Mouse (Mus musculus): ENCODE measurements around the gene Pdk2. TPM values are rescaled to one million over a fixed set of nuclear protein-coding genes. Genes with fewer than 3 reads are reported as not detected.

Pdk2 gene
- polyA plus RNA-seq (2015; fragmentation: Nextera tagmentation; extraction: Ambion mirVana): 26.4 and 27.3 TPM in 2 replicates

DNA sequence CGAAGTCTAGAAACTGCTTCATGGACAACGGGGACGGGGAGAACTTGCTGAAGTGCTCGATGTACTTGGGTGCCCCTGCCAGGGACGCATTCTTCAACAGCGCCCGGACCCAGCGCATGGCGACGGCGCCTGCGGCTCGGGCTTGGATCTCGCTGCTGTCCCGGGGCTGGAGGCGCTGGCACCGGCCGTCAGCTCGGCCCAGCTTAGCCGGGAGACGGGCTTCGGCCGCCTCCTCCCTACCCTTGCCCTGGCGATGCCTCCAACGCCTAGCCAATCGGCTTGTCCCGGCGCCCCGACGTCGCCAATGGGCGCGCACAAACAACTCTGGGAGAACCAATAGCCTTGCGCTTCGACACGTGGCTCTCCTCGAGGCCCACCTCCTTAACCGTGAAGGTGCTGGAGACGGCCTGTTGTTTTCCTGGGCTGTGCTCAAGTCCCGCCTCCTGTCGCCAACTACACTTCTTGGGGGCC, at the start of gene Pdk2:
Gene Pdk2, minus strand, starts transcription at position 216 of the 471 bp plus-strand sequence.
- Histone ChIP-seq H3K4me3 (peak within 1 kb of the TSS; percentile 86), H3K9ac (replicated peaks) (peak within 1 kb of the TSS; percentile 64), H3K4me2 (replicated peaks) (peak within 1 kb of the TSS; percentile 91), H3K27ac (replicated peaks) (peak within 1 kb of the TSS; percentile 79), H3K4me1 (peaks cover 28% of the 10 kb centered on the region), H3K9me3 (no peaks in the 10 kb centered on the region), H3K27me3 (no peaks in the 10 kb centered on the region), H3K36me3 (no peaks in the 10 kb centered on the region)
- whole genome bisulfite sequencing: under 1% methylated on average over 41 of the region's 41 CpGs
- peak; percentile 97 for ATAC-seq (replicated peaks)

DNA sequence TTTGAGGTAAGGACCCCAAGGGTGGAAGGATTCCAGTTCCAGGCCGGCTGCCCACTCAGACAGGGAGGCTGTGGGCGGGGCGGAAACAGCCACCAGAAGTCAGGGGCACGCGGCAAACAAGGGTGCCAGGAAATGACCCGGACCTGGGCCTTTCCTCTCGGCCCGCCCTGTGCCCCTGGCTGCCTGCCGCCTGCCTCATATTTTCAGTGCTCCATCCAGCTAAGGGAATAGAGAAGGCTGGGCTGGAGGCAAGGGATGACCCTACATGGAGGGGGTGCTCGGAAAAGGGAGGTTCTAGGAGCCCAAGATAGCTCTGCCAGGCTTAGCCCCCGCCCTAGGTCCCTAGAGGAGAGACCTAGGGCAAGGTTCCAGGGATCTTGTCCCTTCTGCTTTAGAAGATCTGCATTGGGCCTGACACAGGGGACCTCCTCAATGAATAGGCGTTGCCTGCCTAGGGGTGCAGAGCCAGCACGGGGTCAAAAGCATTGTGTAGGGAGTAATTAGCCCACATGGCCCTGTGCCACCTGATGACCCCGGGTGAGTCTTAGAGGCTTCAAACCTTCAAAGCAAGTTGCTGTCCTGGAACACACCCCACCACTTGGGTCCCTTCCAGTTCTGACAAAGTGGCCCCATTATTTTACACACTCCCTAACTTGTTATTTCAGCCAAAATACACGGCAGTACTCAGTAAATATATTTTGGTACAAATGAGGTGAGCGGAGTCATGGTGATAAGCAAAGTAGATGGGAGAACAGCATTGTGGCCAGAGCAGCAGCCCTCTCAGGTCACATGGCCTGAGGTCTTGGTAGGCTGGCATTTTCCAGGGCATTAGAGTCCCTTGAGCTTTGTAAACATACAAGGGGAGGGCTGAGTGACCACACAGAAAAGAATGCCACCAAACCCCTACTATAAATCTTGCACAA, 48.0 kb upstream of the Pdk2 start:
- WGBS: 71% methylated on average over 16 of the region's 16 CpGs
- Histone ChIP-seq H3K4me2 (replicated peaks) (no peak overlapping the region), H3K9ac (replicated peaks) (no peak overlapping the region), H3K27ac (replicated peaks) (no peak overlapping the region), H3K9me3 (no peaks in the 10 kb centered on the region), H3K4me3 (no peak overlapping the region), H3K4me1 (no peaks in the 10 kb centered on the region), H3K36me3 (no peaks in the 10 kb centered on the region), H3K27me3 (no peaks in the 10 kb centered on the region)
- no peak for ATAC-seq (replicated peaks)

- WGBS: 63% methylated on average over 7 of the region's 7 CpGs
- Histone ChIP-seq H3K27ac (replicated peaks) (no peak overlapping the region), H3K4me2 (replicated peaks) (no peak overlapping the region), H3K36me3 (no peaks in the 10 kb centered on the region), H3K4me3 (no peak overlapping the region), H3K4me1 (no peaks in the 10 kb centered on the region), H3K9ac (replicated peaks) (no peak overlapping the region), H3K27me3 (no peaks in the 10 kb centered on the region), H3K9me3 (no peaks in the 10 kb centered on the region)
- no peak for ATAC-seq (replicated peaks)
Measured at GRCm38 (mm10) chr11:95088286-95088685, 47.1 kb upstream of the Pdk2 start.

GRCm38 (mm10) chr11:95087301-95088228, 46.4 kb upstream of the Pdk2 start:
- no peaks in the 10 kb centered on the region for H3K27me3 ChIP-seq
- no peak overlapping the region for H3K9ac ChIP-seq (replicated peaks)
- WGBS: 69% methylated on average over 17 of the region's 17 CpGs
- no peaks in the 10 kb centered on the region for H3K4me1 ChIP-seq
- H3K27ac ChIP-seq (replicated peaks): no peak overlapping the region
- no peak for ATAC-seq (replicated peaks)
- no peak overlapping the region for H3K4me2 ChIP-seq (replicated peaks)
- H3K36me3 ChIP-seq: no peaks in the 10 kb centered on the region
- H3K4me3 ChIP-seq: no peak overlapping the region
- H3K9me3 ChIP-seq: no peaks in the 10 kb centered on the region

DNA sequence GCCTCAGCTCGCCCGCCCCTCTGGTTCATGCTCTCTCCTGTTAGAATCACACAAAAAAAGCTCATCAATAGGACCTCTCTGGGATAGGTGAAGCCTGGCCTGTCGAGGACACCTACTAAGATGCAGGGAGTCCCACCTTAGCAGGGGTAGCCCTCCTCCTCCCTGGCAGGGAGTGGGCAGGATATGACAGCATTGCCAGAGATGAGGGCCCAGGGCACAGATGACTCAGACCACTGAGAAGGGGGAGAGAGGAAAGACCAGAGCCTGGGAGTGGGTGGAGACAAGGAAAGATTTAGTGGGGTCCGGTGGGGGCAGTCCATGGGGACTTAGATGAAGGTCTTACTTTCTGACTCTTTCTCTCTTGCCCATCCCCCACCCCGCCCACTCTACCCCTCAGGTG, 45.1 kb upstream of the Pdk2 start:
- Histone ChIP-seq H3K4me2 (replicated peaks) (no peak overlapping the region), H3K4me1 (no peaks in the 10 kb centered on the region), H3K9me3 (no peaks in the 10 kb centered on the region), H3K27me3 (no peaks in the 10 kb centered on the region), H3K4me3 (no peak overlapping the region), H3K36me3 (no peaks in the 10 kb centered on the region), H3K27ac (replicated peaks) (no peak overlapping the region), H3K9ac (replicated peaks) (no peak overlapping the region)
- 48% methylated on average over 5 of the region's 5 CpGs for WGBS
- no peak for ATAC-seq (replicated peaks)

GRCm38 (mm10) chr11:95085710-95086109, 44.6 kb upstream of the Pdk2 start:
- Histone ChIP-seq H3K4me2 (replicated peaks) (no peak overlapping the region), H3K36me3 (no peaks in the 10 kb centered on the region), H3K9me3 (no peaks in the 10 kb centered on the region), H3K27ac (replicated peaks) (no peak overlapping the region), H3K4me1 (no peaks in the 10 kb centered on the region), H3K4me3 (no peak overlapping the region), H3K27me3 (no peaks in the 10 kb centered on the region), H3K9ac (replicated peaks) (no peak overlapping the region)
- 21% methylated on average over 5 of the region's 5 CpGs for WGBS
- ATAC-seq (replicated peaks): no peak

DNA sequence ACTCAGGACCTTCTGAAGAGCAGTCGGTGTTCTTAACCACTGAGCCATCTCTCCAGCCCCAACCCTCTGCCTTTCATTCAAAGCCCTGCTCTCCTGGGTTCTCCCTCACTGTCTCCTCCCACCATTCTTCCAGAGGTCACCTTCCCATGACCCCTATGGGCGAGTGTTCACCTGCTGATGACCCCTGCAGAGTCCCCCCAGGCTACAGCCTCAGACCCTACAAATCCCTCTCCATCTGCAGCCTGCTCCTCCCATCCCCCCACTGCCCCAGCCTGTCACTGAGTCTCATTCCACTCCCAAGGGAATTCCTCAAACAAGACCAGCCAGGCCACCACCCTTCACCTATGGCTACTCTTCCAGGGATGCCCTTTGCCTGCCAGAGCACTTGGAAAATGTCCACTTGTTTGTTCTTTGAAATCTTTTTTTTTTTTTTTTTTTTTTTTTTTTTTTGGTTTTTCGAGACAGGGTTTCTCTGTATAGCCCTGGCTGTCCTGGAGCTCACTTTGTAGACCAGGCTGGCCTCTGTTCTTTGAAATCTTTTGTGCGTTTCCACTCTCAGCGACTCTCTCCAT, 43.7 kb upstream of the Pdk2 start:
- no peak overlapping the region for H3K4me2 ChIP-seq (replicated peaks)
- no peaks in the 10 kb centered on the region for H3K4me1 ChIP-seq
- no peak overlapping the region for H3K9ac ChIP-seq (replicated peaks)
- ATAC-seq (replicated peaks): no peak
- H3K9me3 ChIP-seq: no peaks in the 10 kb centered on the region
- H3K4me3 ChIP-seq: no peak overlapping the region
- no peak overlapping the region for H3K27ac ChIP-seq (replicated peaks)
- H3K27me3 ChIP-seq: no peaks in the 10 kb centered on the region
- no peaks in the 10 kb centered on the region for H3K36me3 ChIP-seq
- 33% methylated on average over 5 of the region's 5 CpGs for WGBS

DNA sequence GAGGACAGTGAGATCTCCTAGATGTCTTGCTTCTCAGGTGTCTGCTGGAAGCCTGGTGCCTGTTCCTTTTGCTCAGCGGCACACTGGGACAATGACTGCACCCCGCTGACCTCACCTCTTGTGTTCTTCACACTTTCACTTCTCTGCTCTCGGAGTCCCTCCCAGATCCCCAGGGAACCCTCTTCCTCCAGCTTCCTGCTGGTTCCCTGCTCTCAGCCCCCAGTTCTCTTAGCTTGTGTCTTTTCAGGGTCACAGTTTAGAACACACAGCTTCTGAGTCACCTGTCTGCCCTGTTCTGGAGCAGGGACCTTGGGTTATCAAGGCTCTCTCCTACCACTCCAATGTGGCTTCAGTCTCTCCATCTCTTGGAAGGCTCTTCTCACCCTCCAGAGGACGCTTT, 43.0 kb upstream of the Pdk2 start:
- H3K9ac ChIP-seq (replicated peaks): no peak overlapping the region
- WGBS: 31% methylated on average over 4 of the region's 4 CpGs
- H3K27ac ChIP-seq (replicated peaks): no peak overlapping the region
- no peaks in the 10 kb centered on the region for H3K9me3 ChIP-seq
- H3K4me1 ChIP-seq: no peaks in the 10 kb centered on the region
- H3K27me3 ChIP-seq: no peaks in the 10 kb centered on the region
- no peaks in the 10 kb centered on the region for H3K36me3 ChIP-seq
- no peak for ATAC-seq (replicated peaks)
- H3K4me3 ChIP-seq: no peak overlapping the region
- no peak overlapping the region for H3K4me2 ChIP-seq (replicated peaks)

GRCm38 (mm10) chr11:95082896-95083295, 41.7 kb upstream of the Pdk2 start:
- H3K9ac ChIP-seq (replicated peaks): no peak overlapping the region
- no peaks in the 10 kb centered on the region for H3K9me3 ChIP-seq
- ATAC-seq (replicated peaks): no peak
- no peak overlapping the region for H3K4me3 ChIP-seq
- peaks cover 13% of the 10 kb centered on the region for H3K27me3 ChIP-seq
- H3K4me1 ChIP-seq: no peaks in the 10 kb centered on the region
- H3K36me3 ChIP-seq: no peaks in the 10 kb centered on the region
- H3K27ac ChIP-seq (replicated peaks): no peak overlapping the region
- 92% methylated on average over 7 of the region's 7 CpGs for WGBS
- no peak overlapping the region for H3K4me2 ChIP-seq (replicated peaks)

- H3K9ac ChIP-seq (replicated peaks): no peak overlapping the region
- WGBS: 82% methylated on average over 6 of the region's 6 CpGs
- no peak overlapping the region for H3K27ac ChIP-seq (replicated peaks)
- H3K4me2 ChIP-seq (replicated peaks): no peak overlapping the region
- H3K4me3 ChIP-seq: no peak overlapping the region
- H3K27me3 ChIP-seq: peaks cover 27% of the 10 kb centered on the region
- H3K9me3 ChIP-seq: no peaks in the 10 kb centered on the region
- no peak for ATAC-seq (replicated peaks)
- H3K36me3 ChIP-seq: no peaks in the 10 kb centered on the region
- H3K4me1 ChIP-seq: peaks cover 15% of the 10 kb centered on the region
Measured at GRCm38 (mm10) chr11:95080783-95081182, 39.6 kb upstream of the Pdk2 start.

GRCm38 (mm10) chr11:95079256-95079875, 38.2 kb upstream of the Pdk2 start:
- no peak overlapping the region for H3K27ac ChIP-seq (replicated peaks)
- no peak for ATAC-seq (replicated peaks)
- no peaks in the 10 kb centered on the region for H3K9me3 ChIP-seq
- H3K27me3 ChIP-seq: peaks cover 37% of the 10 kb centered on the region
- H3K4me2 ChIP-seq (replicated peaks): no peak overlapping the region
- no peaks in the 10 kb centered on the region for H3K36me3 ChIP-seq
- 85% methylated on average over 6 of the region's 6 CpGs for whole genome bisulfite sequencing
- H3K4me3 ChIP-seq: no peak overlapping the region
- H3K4me1 ChIP-seq: peaks cover 24% of the 10 kb centered on the region
- no peak overlapping the region for H3K9ac ChIP-seq (replicated peaks)
